Mouse (Mus musculus) lung, postnatal 10 days (tissue): Measurements from ENCODE around the gene Gm6890.
"Not testable (repeated sequence)": the region's sequence is repeated elsewhere in the genome, so short reads cannot be mapped to it uniquely, and the experiment has no call there.

Source experiments
- DNase-seq: peaks from one replicate; pipeline ENCODE4 v3.0.0; 2021

Gene Gm6890

GRCm38 (mm10) chrX:74740627-74741026 lies at the start of gene Gm6890:
Gm6890 (plus strand) TSS chrX:74740927.
- not testable (repeated sequence) for DNase-seq

GRCm38 (mm10) chrX:74726195-74726594 lies 14.5 kb upstream of the Gm6890 start:
- DNase-seq: not testable (repeated sequence)

GRCm38 (mm10) chrX:74770715-74771114 lies 30.0 kb downstream of the Gm6890 start:
- DNase-seq: peak; percentile 1
